Mouse (Mus musculus) brain, adult 2 months (tissue): ENCODE data around the gene Doc2b.
"Not testable (repeated sequence)": the region's sequence is repeated elsewhere in the genome, so short reads cannot be mapped to it uniquely, and the experiment has no call there.

Source experiments
- DNase-seq: peaks from one replicate; pipeline ENCODE4 v3.0.0; 2011; ENCODE audit warnings: low read depth, low spot score

Doc2b gene

DNA sequence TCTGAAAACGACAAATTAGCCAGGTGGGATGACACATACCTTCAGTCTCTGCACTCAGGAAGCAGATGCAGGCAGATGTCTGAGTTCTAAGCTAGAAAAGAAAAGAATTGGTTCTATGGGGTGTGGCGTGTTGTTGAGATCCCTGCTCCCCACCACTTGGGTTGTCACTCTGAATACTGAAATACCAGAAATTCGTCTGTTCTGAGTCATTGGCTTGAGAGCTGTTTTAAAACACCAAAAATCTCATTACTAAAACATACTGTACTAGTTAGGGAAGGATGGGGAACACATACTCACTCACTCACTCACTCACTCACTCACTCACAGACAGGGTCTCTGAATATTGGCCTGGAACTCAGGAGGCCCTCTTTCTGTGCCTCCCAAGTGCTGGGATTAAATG, 58.9 kb downstream of the Doc2b start:
- no peak for DNase-seq

DNA sequence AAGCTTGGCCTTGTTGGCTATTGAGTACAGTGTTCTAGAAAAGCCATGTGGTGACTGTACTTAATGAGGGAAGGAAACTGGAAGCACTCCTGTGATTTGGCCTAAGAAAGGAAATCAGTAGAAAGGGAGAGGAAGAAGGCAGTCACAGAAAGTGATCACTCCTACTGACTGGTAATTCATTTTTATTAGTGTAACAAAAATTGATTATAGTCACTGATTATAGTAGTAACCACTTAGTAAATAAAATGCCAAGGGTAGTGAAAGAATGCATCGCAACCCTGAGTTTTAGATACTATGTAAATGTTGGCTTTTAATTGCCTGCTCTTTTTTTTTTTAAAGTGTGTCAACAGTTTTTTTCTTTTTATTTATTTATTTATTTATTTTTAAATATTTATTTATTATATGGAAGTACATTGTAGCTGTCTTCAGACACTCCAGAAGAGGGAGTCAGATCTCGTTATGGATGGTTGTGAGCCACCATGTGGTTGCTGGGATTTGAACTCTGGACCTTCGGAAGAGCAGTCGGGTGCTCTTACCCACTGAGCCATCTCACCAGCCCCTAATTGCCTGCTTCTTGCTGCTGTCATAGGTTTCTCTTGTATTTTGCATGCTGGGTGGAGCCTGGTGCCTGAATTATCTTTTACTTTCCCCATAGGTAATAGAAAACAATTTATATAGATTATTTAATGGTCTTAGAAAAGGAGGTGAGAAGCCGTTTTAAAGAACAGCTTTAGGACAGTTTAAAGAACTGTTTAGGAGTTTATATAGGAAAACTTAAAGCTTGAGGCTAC, 60.2 kb downstream of the Doc2b start:
- no peak for DNase-seq

- peak; percentile 61 for DNase-seq
Measured at GRCm38 (mm10) chr11:75733227-75733940, 62.5 kb downstream of the Doc2b start.

DNA sequence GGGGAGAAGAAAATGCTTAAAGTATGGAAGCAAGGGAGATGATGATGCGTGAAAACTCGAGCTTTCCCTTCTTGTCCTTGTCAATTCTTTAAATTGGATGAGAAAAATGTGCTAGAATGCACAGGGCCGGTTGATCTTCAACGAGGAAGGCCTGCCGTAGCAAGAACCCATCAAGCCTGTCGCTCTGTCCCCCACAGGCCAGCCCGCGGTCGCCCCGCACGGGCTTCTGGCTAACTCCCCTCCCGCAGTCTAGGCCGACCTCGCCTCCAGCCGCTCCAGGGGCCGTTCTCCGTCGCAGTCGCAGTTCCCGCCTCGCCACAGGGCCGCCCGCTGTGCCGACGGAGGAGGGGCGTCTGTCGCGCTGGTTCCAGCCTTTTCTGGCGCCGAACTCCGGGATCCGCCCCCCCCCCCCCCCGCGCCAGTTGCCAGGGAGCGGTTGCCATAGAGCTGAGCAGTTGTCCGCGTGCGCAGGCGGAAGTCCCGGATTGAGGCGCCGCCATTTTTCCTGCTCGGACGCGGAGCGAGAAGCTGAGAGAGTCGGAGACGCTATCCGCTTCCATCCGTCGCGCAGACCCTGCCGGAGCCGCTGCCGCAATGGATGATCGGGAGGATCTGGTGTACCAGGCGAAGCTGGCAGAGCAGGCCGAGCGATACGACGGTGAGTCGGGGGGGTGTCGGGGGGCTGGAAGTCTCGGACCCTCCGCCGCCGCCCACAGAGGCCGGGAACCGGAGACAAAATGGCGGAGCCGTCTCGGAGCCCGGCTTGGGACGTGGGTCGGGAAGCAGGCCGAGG, 63.2 kb downstream of the Doc2b start, which contains the start of gene Ywhae:
Gene Ywhae (plus strand): TSS at position 436 of the 793 bp plus-strand sequence.
- peak; percentile 96 for DNase-seq

DNA sequence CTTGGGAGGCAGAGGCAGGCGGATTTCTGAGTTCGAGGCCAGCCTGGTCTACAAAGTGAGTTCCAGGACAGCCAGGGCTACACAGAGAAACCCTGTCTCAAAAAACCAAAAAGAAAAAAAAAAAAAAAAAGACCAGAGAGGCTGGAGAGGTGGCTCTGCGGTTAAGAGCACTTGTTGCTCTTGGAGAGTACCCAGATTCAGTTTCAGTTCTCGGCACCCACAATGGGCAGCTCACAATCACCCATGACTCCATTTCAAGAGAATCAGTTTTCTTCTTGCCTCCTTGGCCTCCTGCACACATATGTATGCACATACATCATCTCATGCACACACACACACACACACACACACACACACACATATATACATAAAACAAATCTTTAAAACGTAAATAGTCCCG, 68.2 kb downstream of the Doc2b start:
- DNase-seq = not testable (repeated sequence)

DNA sequence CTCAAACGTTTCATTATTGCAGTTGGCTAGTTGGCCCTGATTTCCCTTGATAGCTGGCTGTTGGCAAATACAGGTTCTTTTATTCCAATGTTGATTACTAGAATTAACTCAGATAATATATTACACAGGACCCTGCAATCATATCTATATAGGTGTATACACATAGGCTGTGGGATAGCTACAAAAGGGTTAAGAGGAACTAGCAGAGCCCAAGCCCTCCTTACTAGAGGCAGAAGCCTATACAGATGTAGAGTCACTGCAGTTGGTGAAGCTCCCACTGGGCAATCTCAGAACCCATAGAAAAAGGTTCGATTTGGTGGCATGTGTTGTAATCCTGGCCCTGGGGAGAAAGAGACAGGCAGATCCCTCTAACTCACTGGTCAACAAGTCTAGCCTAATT, 68.7 kb downstream of the Doc2b start:
- no peak for DNase-seq

DNA sequence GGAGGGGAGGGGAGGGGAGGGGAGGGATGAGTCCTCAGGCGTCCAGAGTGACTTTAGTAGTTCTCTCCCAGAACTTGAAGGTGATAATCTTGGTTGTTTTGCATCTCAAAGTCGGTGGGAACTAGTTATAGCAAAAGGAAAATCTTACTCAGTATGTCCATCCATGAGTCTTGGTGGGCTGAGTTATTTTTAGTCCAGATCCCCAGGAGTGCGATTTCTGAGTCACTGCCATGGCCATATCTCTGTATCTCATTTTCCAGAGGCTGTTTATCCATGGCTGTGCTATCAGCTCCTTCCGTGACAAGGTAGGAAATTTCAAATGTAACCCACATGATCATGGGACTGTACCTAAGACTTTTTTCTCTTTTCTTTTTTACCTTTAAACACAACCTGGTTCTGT, 73.5 kb downstream of the Doc2b start:
- DNase-seq = peak; percentile 39
